17 mouse cellular contexts compared by ENCODE assay signal in genomic region chr5:112042236-112042635, GRCm38 (mm10).
DNase-seq lines count a peak whose midpoint lies in the region; ATAC-seq and TF ChIP-seq lines count a peak whose summit lies in the region.
"Had no signal": no experiment of that assay in that cellular context is flagged by ENCODE, and none has a peak within 500 bp of the region (broad histone marks: within the 10 kb centered on the region; RNA-seq: fewer than 3 reads in every experiment).

No protein-coding gene starts in this region.

- peak overlapping the region; percentile 51; the same call in 1 of the 2 replicates for H3K27ac ChIP-seq in layer of hippocampus, adult 2 months
- H3K27ac ChIP-seq in forebrain, embryonic 10.5 days = peak overlapping the region; percentile 51; the same call in 1 of the 2 replicates
- H3K27ac ChIP-seq in forebrain, embryonic 12.5 days = peak overlapping the region; percentile 89
- peak overlapping the region; percentile 82; the same call in 1 of the 2 replicates for H3K27ac ChIP-seq in midbrain, embryonic 14.5 days (replicated peaks; ENCODE audit: low read depth, low read length)
- H3K27ac ChIP-seq: intestine, embryonic 15.5 days; limb, embryonic 13.5 days; liver, embryonic 13.5 days had no signal

- no peak overlapping the region for H3K4me3 ChIP-seq in layer of hippocampus, adult 2 months
- no peak overlapping the region for H3K4me3 ChIP-seq in forebrain, embryonic 10.5 days
- no peak overlapping the region for H3K4me3 ChIP-seq in forebrain, embryonic 12.5 days (replicated peaks)
- H3K4me3 ChIP-seq in midbrain, embryonic 14.5 days (replicated peaks; ENCODE audit: low read depth, low read length) = no peak overlapping the region
- H3K4me3 ChIP-seq: intestine, embryonic 15.5 days; limb, embryonic 13.5 days; liver, embryonic 13.5 days had no signal

- H3K4me2 ChIP-seq in forebrain, embryonic 12.5 days = no peak overlapping the region
- H3K4me2 ChIP-seq in midbrain, embryonic 14.5 days (ENCODE audit: low read length) = no peak overlapping the region
- H3K4me2 ChIP-seq: intestine, embryonic 15.5 days; limb, embryonic 13.5 days; liver, embryonic 13.5 days; lung, embryonic 14.5 days had no signal

- H3K27me3 ChIP-seq in forebrain, embryonic 10.5 days (ENCODE audit: poor library complexity, severe bottlenecking) = peaks cover 19% of the 10 kb centered on the region; the same call in 1 of the 2 replicates
- H3K27me3 ChIP-seq in forebrain, embryonic 12.5 days = peaks cover 8% of the 10 kb centered on the region; the same call in 1 of the 2 replicates
- H3K27me3 ChIP-seq in midbrain, embryonic 14.5 days (ENCODE audit: control insufficient read depth, insufficient read depth, low read length) = no peaks in the 10 kb centered on the region
- H3K27me3 ChIP-seq: intestine, embryonic 15.5 days; liver, embryonic 13.5 days had no signal

- no peak for TF ChIP-seq CTCF in layer of hippocampus, adult 2 months (conservative IDR thresholded peaks at IDR 0.05)

- DNase-seq in layer of hippocampus, adult 2 months (ENCODE audit: low spot score in 2 of 2) = no peak
- DNase-seq in layer of hippocampus, adult 18-20 months (ENCODE audit: low spot score in 2 of 2) = no peak
- no peak for DNase-seq in forebrain, embryonic 10.5 days (ENCODE audit: extremely low spot score, low spot score)
- DNase-seq in midbrain, embryonic 14.5 days = no peak
- no peak for DNase-seq in MN1 (ENCODE audit: low spot score)
- DNase-seq: adrenal gland, adult 8-10 months; cerebellum, adult 11 months; cerebellum, postnatal 25 days; gastrocnemius, postnatal 36 days; kidney, postnatal 36 days; liver, embryonic 13.5 days; lung, embryonic 14.5 days; lung, postnatal 36 days had no signal

- H3K9me3 ChIP-seq in forebrain, embryonic 10.5 days = no peaks in the 10 kb centered on the region
- H3K9me3 ChIP-seq in forebrain, embryonic 12.5 days = no peaks in the 10 kb centered on the region
- no peaks in the 10 kb centered on the region for H3K9me3 ChIP-seq in midbrain, embryonic 14.5 days (ENCODE audit: control insufficient read depth, low read length)
- H3K9me3 ChIP-seq: intestine, embryonic 15.5 days; limb, embryonic 13.5 days; liver, embryonic 13.5 days had no signal

- peaks cover 27% of the 10 kb centered on the region for H3K4me1 ChIP-seq in forebrain, embryonic 10.5 days
- H3K4me1 ChIP-seq in forebrain, embryonic 12.5 days = peaks cover 37% of the 10 kb centered on the region
- peaks cover 27% of the 10 kb centered on the region for H3K4me1 ChIP-seq in midbrain, embryonic 14.5 days (ENCODE audit: control insufficient read depth, insufficient read depth, low read length)
- H3K4me1 ChIP-seq: intestine, embryonic 15.5 days; limb, embryonic 13.5 days; liver, embryonic 13.5 days had no signal

- H3K9ac ChIP-seq in forebrain, embryonic 12.5 days = no peak overlapping the region
- no peak overlapping the region for H3K9ac ChIP-seq in midbrain, embryonic 14.5 days (replicated peaks; ENCODE audit: low read length)
- H3K9ac ChIP-seq: intestine, embryonic 15.5 days; limb, embryonic 13.5 days; liver, embryonic 13.5 days; lung, embryonic 14.5 days had no signal

- H3K36me3 ChIP-seq in forebrain, embryonic 10.5 days (replicated peaks) = no peaks in the 10 kb centered on the region
- H3K36me3 ChIP-seq in forebrain, embryonic 12.5 days (replicated peaks) = no peaks in the 10 kb centered on the region
- H3K36me3 ChIP-seq in midbrain, embryonic 14.5 days (ENCODE audit: control insufficient read depth, insufficient read depth, low read length) = no peaks in the 10 kb centered on the region
- H3K36me3 ChIP-seq: intestine, embryonic 15.5 days; limb, embryonic 13.5 days; liver, embryonic 13.5 days had no signal

- no peak for ATAC-seq in forebrain, embryonic 12.5 days (ENCODE audit: low FRiP score)
- ATAC-seq in midbrain, embryonic 14.5 days (ENCODE audit: low FRiP score, low TSS enrichment) = no peak
- no peak for ATAC-seq in megakaryocyte-erythroid progenitor cell, adult 5-6 weeks (replicated peaks; ENCODE audit: low FRiP score, low TSS enrichment, poor library complexity, severe bottlenecking)
- ATAC-seq: intestine, embryonic 15.5 days had no signal

- 88% methylated on average over 11 of the region's 11 CpGs for WGBS in forebrain, embryonic 10.5 days
- WGBS in forebrain, embryonic 12.5 days = 83% methylated on average over 11 of the region's 11 CpGs
- WGBS in midbrain, embryonic 14.5 days = 82% methylated on average over 11 of the region's 11 CpGs
